Mouse (Mus musculus) spleen, postnatal 14 days (tissue): ENCODE measurements around the gene E030018B13Rik.

Experiments
- DNase-seq, 2 experiments: peaks; one replicate each; pipeline ENCODE4 v3.0.0; 2021 to 2022; ENCODE audit warnings: low spot score in 2 of 2

The E030018B13Rik gene

DNA sequence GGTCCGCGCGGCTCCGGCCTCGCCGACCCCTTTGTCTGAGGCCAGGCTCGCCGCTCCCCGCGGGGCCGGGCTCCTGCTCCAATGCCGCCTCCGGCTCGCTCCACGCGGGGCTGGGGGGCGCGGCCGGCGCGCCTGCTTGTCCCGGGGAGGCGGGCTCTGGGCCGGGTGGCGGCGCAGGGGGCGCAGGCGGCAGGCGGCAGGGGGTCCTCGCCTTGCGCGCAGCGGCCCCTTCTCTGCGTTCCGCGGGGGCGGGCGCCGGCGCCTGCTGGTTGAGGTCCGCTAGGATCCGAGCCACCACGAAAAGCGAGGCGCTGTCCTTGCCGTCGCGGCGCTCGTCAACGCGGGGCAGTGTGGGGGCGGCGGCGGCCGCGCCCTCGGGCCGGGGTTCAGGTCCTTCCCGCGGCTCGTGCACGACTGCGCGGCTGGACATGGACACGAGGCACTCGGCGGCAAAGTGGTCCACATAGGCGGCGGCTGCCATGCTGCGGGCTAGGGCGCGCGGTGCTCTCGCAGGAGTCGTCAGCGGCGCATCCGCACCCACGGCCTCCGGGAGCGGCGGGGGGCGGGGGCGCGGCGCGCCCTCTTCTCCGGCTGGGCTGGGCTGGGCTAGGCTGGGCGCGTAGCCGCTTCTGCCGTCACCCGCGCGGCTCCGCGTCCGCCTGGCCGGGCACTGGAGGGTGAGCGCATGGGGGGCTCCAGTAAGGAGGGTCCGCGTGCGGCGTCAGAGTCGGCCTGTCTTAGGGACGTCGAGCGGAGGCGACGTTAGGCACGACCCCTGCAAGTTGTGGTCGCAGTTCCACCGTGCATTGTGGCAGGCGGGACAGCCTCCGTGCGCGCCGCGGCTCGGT lies 21.6 kb downstream of the E030018B13Rik start:
- peak in 1 of 2 experiments; percentile 58 for DNase-seq

DNA sequence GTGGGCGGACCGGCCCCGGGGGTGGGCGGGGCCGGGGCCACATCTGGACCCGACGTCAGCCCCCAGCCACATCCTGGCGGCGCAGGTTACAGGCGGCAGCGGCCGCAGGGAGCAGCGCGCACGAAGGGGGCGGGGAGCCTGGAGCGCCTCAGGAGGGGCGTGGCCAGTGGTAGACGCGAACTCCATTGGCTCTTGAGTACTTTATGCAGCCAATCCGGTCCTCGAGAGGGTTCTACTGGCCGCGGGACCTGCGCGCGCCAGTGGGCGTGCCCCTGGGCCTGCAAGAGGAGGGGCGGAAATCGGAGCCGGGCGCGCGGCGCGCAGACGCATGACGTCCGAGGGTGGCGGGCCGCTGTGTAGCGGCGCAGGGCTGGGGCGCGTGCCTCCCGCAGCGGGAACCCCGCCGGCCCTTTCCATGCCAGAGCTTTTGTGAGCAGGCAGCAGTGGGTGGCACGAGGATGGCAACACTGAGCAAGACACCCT lies 22.3 kb downstream of the E030018B13Rik start, which contains the start of gene Klf13:
Gene Klf13 (minus strand): TSS at position 2 of the 483 bp plus-strand sequence.
- DNase-seq: peak; percentile 95

DNA sequence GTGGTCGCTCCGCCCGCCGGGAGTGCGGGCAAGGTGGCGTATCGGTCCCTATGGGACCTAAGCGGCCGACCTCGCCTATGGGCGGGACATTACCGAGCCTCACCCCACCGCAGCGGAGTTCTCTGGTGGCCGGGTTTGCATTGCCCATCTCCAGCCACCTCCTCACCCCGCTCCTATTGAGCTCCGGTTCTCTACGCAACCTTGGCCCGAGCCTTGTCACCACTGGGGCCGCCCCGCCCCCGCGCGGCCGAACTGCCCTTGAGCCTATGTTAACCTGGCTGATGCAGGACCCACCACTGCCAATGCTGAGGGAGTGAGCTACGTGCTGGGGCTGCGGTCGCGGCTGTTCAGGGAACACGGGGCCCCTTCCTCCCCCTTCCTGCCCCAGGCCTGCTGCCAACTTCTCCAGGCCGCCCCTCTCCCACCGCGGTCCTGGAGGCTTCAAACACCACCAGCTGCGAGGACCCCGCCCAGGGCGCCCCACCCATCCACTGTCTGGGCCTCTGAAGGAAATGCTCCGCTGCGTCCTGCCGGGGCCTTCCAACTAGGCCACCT lies 22.8 kb downstream of the E030018B13Rik start:
- DNase-seq: peak; percentile 76

DNA sequence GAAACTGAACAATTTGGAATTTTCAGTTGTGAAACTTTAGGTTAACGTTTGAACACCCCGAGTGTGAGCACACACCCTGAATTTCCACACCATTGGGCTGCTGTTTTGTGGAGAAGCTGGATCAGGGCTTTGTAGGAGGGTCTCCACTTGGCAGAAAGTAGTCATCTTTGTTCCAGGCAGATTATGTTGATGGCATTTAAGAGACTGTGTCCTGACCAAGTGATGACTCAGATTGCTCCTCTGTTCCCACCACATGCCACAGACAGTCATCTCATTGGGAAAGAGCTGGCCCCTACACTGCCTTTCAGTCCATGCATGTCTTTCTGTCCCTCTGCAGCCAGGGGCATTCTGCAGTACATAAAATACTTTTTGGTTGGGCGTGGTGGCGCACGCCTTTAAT lies 23.7 kb downstream of the E030018B13Rik start:
- DNase-seq: no peak

DNA sequence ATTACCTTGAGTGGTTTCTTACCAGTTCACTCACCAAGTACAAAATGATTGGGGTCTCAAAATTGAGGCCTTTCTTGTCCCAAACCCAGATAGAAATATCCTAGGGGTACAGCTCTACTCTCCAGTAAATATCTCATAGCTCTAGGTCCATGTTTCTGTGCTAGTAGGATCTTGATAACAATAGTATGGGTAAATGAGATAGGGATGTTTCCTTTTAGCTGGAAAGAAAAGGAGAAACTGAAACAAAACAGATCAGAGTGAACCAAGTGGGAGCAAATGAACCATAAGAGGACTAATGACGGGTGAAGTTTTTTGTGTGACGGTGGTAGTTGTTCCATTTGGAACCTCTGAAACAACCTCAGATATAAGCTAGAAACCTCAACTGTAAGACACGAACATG lies 24.4 kb downstream of the E030018B13Rik start:
- no peak for DNase-seq

DNA sequence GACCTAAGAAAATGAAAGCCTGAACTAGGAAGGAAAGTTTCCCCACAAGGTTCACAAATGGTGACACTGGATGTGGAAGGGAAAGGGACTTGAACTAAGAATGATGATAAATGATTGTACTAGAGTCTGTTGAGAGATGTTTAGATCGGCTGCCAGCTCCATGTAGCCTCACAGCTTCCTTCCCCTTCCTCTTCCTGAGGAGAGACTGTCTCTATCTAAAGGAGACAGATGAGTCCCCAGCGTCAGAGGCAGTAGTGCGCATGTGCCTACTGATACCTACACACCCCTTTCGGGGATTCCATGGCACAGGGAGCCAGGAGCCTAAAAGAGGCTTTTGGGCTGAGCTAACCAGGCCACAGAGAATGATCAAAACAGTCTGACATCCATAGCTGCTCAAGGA lies 24.8 kb downstream of the E030018B13Rik start:
- no peak for DNase-seq

DNA sequence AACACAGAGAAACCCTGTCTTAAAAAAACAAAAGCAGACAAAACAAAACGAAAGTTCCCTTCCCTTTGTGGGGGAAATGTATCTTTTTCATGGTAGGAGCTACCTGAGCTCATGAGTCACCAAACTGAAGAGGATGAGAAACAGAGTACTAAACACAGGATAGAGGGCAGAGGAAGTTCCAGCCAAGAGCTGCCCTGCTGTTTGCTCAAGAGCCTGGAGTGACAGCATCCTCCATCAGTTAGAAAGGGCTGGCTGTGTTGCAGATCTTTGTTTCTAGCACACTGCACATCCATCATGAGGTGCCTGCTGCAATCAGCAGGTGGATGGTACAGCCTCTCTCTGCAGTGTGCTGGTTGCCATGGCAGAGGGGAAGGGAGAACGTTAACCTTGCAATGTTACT lies 27.3 kb downstream of the E030018B13Rik start:
- DNase-seq: no peak

DNA sequence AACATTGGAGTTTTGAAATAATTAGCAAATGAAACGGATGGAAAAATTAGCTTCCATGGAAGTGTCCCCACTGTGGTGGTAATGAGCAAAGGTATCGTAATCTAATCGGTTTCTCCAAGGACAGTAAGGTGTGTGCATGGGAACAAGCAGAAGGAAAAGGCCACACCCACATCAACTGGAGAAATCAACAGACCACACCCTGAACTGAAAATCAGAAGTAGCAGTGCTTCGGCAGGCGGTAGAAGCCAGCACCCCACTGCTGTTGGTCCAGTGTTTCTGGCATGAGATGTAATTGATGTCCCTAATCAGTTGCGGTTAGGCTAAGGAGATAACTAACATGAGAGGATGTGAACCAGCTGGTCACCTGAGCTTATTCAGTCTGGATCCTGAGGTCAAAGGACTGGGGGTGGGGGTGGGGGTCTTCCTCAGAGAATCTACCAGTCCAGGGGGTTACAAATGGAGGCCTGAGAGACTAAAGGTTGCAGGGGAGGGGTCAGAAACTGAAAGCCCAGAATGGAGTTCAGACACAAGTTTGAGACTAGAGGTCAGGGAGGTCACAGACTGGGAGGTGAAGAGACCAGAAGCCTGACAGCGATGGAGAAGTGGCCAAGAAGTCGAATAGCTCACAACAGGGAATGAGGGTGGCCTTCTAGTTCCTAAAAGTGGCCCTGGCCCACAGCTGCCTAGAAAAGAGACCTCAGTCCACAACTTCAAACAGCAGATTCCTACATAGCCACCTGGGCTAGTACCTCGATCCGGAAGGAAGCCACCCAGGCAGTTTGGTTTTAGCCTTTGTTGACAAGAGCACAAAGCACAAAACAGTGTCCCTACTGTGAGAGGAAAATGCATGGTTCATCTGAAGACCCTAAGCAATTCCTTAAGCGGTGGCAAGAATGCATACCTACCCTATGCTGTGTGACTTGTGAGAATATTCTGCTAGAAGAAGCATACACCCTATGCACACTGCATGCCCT lies 31.1 kb downstream of the E030018B13Rik start:
- DNase-seq: no peak

DNA sequence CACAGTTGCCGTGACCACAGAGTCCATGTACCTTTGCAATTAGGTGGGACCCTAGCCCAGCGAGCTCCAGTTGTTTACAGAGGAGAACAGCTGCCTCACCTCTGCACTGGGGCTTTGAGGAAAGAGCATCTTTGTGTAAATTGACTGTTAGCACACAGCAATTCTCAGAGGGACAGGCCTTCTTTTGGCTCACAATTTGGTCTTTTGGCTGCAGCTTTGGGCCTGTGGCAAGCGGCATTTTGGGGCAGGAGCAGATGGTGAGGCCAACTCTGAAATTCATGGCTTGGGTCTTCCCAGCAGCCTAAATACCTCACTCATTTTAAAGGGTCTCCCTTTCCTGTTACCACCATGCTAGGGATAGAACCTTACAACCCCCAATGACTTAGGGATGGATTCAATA lies 32.5 kb downstream of the E030018B13Rik start:
- DNase-seq: no peak

DNA sequence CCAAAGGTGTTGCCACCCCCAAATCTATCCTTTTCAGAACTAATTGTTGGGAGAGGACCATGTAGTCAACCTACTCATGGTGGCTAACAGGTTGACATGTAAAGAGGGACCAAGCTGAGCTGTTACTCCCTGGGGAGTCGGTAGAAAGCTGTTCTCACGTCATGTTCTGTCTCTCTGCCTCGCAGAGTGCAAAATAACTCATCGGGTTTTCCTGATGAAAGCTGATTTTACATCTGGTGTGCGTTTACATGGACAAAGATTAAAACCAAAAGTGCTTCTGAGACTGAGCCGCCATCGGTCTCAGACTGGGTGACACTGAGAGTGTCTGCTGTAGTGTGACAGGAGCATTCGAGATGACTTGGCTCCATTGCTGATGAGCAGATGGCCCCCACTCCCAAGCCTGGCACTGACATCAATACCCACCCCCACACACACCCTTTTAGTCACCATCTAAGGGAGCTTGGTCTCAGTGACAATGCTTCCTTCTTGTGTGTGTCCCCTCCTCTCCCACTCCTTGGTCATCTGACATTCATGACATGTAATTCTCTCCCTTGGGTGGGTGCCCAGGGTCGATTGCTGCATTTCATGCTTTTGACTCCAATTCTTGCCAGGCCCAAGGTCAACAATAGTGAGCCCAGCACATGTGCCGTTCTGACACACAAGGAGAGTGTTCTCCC lies 34.4 kb downstream of the E030018B13Rik start:
- no peak for DNase-seq

DNA sequence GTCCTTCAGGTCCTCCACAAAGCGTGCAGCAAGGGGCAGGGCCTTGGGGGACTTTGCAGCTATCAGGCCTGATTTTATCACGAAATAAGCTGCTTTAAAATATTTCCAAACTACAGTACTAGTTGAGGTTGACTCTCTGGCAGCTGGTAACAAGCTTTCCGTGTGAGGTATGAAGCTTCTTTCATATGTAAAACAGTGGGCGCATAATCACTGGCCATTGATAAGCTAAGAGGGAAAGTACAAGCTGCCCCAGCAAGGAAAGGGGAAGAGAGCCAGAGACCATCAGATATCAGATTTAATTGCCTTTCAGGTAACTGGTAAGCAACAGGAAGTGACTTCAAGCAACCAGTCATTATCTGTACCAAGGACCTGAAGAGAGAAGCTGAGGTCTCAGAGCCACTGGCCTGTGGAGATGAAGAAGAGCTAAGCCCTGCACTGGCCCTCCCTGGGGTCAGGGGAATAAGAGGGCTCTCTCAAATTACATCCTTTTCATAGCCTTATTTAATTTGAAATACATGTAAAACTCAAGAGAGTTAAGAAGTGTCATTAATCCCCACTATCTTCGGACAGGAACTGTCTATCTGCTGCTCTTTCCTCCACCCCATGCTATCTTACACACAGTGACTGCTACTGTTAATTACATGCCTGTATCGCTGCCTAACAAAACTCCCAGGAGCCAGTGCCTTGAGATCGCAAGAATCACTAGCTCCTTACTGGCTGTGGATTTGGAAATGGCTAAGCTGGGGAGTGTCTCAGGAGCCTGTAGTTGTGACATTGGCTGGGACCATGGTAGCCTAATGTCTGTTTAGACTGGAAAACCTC lies 35.6 kb downstream of the E030018B13Rik start:
- no peak for DNase-seq

DNA sequence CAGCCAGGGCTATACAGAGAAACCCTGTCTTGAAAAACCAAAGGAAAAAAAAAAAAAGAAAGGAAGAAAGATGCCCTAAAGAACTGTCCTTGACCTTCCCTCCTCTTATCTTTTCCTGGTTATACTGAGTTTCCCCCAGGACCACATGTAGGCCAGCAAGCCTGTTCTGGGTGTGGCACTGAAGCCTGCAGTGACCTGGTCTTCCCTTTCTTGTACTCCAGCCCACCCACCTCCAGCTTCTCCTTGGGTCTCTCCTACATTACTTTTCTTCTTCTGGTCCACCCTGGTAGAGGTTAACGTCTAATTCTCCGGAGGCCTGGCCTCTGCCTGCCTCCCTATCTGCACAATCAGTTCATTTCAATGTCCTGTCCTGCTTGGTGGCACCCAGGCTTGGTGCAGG lies 38.8 kb downstream of the E030018B13Rik start:
- no peak for DNase-seq

DNA sequence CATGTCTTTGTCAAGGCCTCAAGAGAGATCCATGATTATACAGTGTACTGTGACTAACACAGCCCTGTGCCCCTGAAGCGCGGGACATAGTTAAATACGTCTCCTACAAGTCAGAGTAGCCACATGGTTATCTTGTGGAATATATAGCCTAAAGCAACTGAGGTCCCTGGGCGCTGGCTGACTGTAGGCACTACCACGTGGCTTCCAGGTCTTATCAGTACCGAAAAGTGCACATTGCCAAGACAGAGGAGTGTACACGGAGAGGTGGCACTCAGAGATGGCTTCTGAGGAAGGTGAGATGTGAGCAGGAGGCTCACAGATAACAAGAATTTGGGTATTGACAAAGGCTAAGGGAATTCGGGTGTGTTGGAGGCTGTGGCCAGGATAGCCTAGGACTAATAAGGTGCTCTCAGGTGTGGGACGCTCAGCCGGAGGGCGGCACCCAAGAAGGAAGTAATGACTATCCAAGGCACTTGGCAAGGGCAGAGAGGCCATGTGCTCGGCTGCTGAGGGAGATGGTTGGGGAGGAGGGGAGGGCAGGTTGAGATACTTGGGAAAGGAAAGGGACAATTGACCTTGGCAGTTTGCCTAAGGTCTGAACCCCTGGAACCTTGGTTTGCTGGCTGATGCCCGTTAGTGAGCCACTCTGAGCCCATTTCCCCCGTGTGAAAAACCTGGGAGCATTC lies 39.6 kb downstream of the E030018B13Rik start:
- DNase-seq: no peak

DNA sequence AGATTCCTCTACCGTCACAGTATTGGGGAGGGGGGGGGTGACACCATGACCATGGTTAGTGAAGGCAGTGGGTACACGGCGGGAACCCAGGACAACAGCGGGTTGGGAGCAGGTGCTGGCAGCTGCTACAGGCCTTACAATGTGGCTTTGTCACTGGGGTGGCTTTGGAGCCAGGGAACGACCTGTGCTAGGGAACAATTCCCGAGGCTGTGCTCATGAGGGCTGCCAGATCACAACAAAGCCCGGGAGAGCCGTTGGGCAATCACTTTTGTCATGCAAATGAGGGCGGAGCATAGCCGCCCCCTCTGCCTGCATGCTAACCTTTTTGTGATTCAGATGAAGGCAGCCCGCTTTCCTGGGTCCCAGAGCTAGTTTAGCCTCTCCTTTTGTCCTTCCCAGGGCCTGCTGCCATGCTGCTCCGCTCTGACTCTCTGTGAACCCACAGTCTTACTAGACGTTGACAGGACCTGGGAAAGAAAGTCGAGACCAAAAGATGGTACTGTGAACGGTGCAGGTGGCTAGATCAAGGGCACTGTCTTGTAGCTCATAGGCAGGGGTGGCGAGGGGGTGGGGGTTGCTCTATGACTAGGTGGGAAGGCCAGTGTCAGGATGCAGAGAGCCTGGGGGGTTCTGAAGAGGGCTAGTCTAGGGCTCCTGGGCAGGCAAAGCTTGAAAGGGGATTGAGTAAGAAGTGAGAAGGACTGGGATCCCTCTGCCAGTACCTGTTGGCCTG lies 40.5 kb downstream of the E030018B13Rik start:
- no peak for DNase-seq

DNA sequence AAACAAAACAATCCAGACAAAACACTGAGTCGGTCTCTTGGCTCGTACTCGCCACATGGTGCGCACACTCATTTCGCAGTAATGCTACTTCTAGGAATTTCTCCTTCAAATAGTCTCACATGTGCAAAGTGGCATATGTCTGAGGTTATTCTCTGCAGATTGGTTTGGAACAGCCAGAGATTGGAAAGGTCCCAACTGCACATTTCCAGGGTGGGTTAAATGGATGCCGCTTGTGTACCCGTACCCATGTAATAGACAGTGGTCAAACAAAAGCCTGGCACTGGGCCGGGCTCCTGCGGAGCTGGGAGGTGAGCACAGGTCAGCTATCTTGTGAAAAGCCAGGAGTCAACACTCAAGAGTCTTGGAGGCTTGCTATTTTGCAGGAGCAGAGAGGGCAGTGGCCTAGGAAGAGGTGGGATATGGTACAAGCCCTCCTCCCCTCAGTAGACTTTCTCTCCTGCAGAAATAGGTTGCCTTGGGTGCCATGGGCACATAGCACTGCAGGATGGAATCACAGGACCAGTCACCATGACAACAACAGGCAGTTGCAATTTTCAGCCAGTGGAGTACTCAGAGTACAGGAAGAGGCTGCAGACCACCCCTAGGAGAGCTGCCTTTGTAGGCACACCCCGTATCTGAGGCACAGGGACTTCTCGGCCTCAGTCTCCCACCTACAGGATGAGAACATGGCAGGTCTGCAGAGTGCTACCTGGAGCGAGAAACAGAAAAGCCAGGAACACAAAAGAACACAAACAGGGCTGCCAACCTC lies 41.4 kb downstream of the E030018B13Rik start:
- DNase-seq: no peak

DNA sequence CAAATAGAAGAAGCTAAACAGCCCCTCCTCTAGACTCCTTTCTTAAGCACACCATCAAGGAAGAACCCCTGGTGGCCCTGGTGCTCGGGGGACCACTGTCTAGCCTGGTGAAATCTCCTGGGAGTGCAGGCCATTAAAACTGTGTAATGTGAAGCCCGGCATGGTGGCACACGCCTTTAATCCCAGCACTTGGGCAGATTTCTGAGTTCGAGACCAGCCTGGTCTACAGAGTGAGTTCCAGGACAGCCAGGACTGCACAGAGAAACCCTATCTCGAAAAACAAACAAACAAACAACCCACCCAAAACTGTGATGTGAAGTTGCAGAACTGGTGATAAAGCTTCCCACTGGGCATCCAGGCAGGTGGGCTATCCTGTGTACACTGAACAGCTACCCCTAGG lies 47.0 kb downstream of the E030018B13Rik start:
- no peak for DNase-seq

DNA sequence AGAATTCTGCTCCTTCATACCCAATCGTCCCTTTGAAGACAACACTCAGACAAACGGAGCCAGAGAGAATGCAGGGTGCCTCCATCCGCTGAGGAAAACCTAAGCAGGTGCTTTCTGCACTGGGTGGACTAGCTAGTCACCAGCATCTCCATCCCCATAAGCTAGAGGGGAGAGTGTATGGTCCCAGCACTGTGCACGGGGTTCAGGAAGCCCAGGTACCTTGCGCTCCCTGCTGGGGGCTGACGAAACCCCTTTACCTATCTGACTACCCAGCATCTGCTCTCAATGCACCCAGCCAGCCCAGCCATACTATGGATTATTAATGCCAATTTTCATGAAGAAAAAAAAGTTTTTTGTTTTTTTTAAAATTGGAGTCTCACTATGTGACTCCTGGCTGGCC lies 47.5 kb downstream of the E030018B13Rik start:
- no peak for DNase-seq

DNA sequence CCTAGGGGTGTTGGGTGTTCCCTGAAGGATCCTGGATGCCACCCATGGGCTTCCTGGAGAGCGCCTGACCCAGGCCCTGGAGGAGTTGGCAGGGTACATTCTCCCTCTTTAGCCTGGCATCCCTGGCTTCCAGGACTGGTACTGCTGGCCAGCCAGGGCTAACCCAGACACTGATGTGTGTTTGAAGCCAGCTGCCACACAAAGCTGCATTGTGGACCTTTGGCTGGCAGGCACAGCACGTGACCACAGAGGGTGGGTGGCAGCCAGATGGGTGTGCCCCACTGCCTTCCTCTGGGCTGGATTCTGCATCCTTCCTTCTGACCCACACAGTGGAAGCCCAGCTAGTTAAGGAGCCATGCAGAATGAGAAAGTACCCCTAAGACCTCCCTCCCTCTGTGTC lies 48.5 kb downstream of the E030018B13Rik start:
- DNase-seq: no peak
